Mouse (Mus musculus): Measurements from ENCODE around the gene Clstn1.

- TF ChIP-seq CTCF (IDR thresholded peaks at IDR 0.05) (no peak), POLR2A (IDR thresholded peaks at IDR 0.05; ENCODE audit: insufficient read depth, low read depth, low read length) (no peak), EP300 (IDR thresholded peaks at IDR 0.05; ENCODE audit: insufficient read depth, low read depth, low read length) (no peak)
Measured at GRCm38 (mm10) chr4:149568622-149569021, 17.6 kb upstream of the Clstn1 start.

All from heart, adult 2 months (tissue).